Mouse (Mus musculus) myocyte (in vitro differentiated cells): ENCODE measurements around the gene Sult2b1. TPM values are rescaled to one million over a fixed set of nuclear protein-coding genes. Genes with fewer than 3 reads are reported as not detected.
A peak's percentile ranks its signal among the peaks of the same experiment; 100 is the strongest.

Experiments
- H3K27me3 ChIP-seq: one replicate; pipeline ENCODE4 v1.6.1; 2011; ENCODE audit not compliant: control insufficient read depth, insufficient read depth, insufficient read length
- H3K36me3 ChIP-seq: one replicate; pipeline ENCODE4 v1.6.1; 2011; ENCODE audit not compliant: control insufficient read depth, insufficient read depth
- H3K4me2 ChIP-seq: one replicate; pipeline ENCODE4 v1.6.1; 2011; ENCODE audit warnings: low read depth, control low read depth
- H3K4me3 ChIP-seq: one replicate; pipeline ENCODE4 v1.5.1; 2011; ENCODE audit warnings: mild to moderate bottlenecking, control low read depth, moderate library complexity
- H3K79me2 ChIP-seq: one replicate; pipeline ENCODE4 v1.6.1; 2011; ENCODE audit not compliant: control insufficient read depth, insufficient read depth
- H3ac ChIP-seq: one replicate; pipeline ENCODE4 v1.6.1; 2011; ENCODE audit not compliant: control insufficient read depth, insufficient read length
- CEBPB ChIP-seq: IDR thresholded peaks from 2 replicates; pipeline ENCODE4 v1.6.1; 2011; ENCODE audit warnings: mild to moderate bottlenecking, moderate library complexity; ENCODE audit not compliant: poor library complexity, insufficient read depth, severe bottlenecking
- E2F4 ChIP-seq: IDR thresholded peaks from one replicate; pipeline ENCODE4 v1.6.1; 2011; ENCODE audit warnings: mild to moderate bottlenecking, control low read depth, moderate library complexity; ENCODE audit not compliant: insufficient read depth
- MAX ChIP-seq: IDR thresholded peaks from one replicate; pipeline ENCODE4 v1.6.1; 2011; ENCODE audit warnings: low read depth, mild to moderate bottlenecking, control low read depth
- MYOD1 ChIP-seq, 3 experiments: IDR thresholded peaks; one replicate each; pipeline ENCODE4 v1.6.1; 2011; ENCODE audit warnings: control low read depth in 2 of 3, low read depth in 2 of 3, mild to moderate bottlenecking in 2 of 3, moderate library complexity in 1 of 3; ENCODE audit not compliant: insufficient read length in 2 of 3, control insufficient read depth in 1 of 3
- MYOG ChIP-seq, 3 experiments: IDR thresholded peaks; one replicate each; pipeline ENCODE4 v1.6.1; 2011; ENCODE audit warnings: control low read depth in 2 of 3, low read depth in 2 of 3, mild to moderate bottlenecking in 2 of 3; ENCODE audit not compliant: insufficient read length in 2 of 3, control insufficient read depth in 1 of 3, insufficient read depth in 1 of 3
- POLR2A ChIP-seq: IDR thresholded peaks from one replicate; pipeline ENCODE4 v1.6.1; 2011; ENCODE audit warnings: low read depth, mild to moderate bottlenecking, control low read depth, moderate library complexity; ENCODE audit not compliant: insufficient read length
- POLR2AphosphoS2 ChIP-seq: IDR thresholded peaks from one replicate; pipeline ENCODE4 v1.6.1; 2011; ENCODE audit warnings: low read depth, control low read depth; ENCODE audit not compliant: insufficient read length
- REST ChIP-seq: IDR thresholded peaks from one replicate; pipeline ENCODE4 v1.6.1; 2011; ENCODE audit warnings: mild to moderate bottlenecking, control low read depth, moderate library complexity; ENCODE audit not compliant: insufficient read depth, insufficient read length
- SRF ChIP-seq: IDR thresholded peaks from one replicate; pipeline ENCODE4 v1.6.1; 2011; ENCODE audit warnings: low read depth; ENCODE audit not compliant: control insufficient read depth, insufficient read length
- TCF12 ChIP-seq: IDR thresholded peaks from one replicate; pipeline ENCODE4 v1.6.1; 2011; ENCODE audit warnings: mild to moderate bottlenecking, control low read depth; ENCODE audit not compliant: poor library complexity, insufficient read depth, severe bottlenecking
- TCF3 ChIP-seq: IDR thresholded peaks from one replicate; pipeline ENCODE4 v1.6.1; 2011; ENCODE audit warnings: low read depth, control low read depth; ENCODE audit not compliant: insufficient read length
- USF1 ChIP-seq: IDR thresholded peaks from one replicate; pipeline ENCODE4 v1.6.1; 2011; ENCODE audit warnings: low read depth, mild to moderate bottlenecking, control low read depth, moderate library complexity
- polyA plus RNA-seq: library from polyadenylated mRNA; unstranded; fragments of >200 nt; fragmentation: generic; extraction: Trizol; gene quantifications from one replicate; pipeline ENCODE4 v1.2.1, GENCODE M21; 2012; ENCODE audit warnings: missing spikeins

Gene Sult2b1
- polyA plus RNA-seq, 1 experiment, result 0.47 TPM

- peak overlapping the region; percentile 97 for H3K4me2 ChIP-seq
- H3K27me3 ChIP-seq, result peaks cover 18% of the 10 kb centered on the region
- H3K4me3 ChIP-seq, result peak overlapping the region; percentile 19
- H3K79me2 ChIP-seq, result no peaks in the 10 kb centered on the region
- no peak for TF ChIP-seq REST
- no peak for TF ChIP-seq MYOG (IDR thresholded peaks at IDR 0.05; ENCODE audit: control insufficient read depth in 1 of 3, insufficient read depth in 1 of 3, insufficient read length in 2 of 3, low read depth in 2 of 3)
- no peak for TF ChIP-seq CEBPB
- TF ChIP-seq POLR2AphosphoS2, result no peak
- no peak for TF ChIP-seq MAX
- TF ChIP-seq POLR2A, result no peak
- no peak for TF ChIP-seq TCF12
- TF ChIP-seq MYOD1 (IDR thresholded peaks at IDR 0.05; ENCODE audit: control insufficient read depth in 1 of 3, insufficient read length in 2 of 3, low read depth in 2 of 3), result no peak
- TF ChIP-seq TCF3, result no peak
- TF ChIP-seq USF1, result no peak
- no peak for TF ChIP-seq E2F4
- TF ChIP-seq SRF, result no peak
- H3K36me3 ChIP-seq, result no peaks in the 10 kb centered on the region
- no peak overlapping the region for H3ac ChIP-seq
These were observed 16.9 kb upstream of the Sult2b1 start for GRCm38 (mm10) chr7:45801348-45801747.

GRCm38 (mm10) chr7:45800546-45801204 lies 16.2 kb upstream of the Sult2b1 start:
- no peak for TF ChIP-seq USF1
- TF ChIP-seq SRF, result no peak
- H3K4me3 ChIP-seq, result peak overlapping the region; percentile 19
- peaks cover 18% of the 10 kb centered on the region for H3K27me3 ChIP-seq

GRCm38 (mm10) chr7:45800001-45800400 lies 15.5 kb upstream of the Sult2b1 start:
- Histone ChIP-seq H3K27me3 (peaks cover 18% of the 10 kb centered on the region), H3K4me2 (peak overlapping the region; percentile 97), H3K4me3 (peak overlapping the region; percentile 19), H3K79me2 (no peaks in the 10 kb centered on the region), H3ac (no peak overlapping the region), H3K36me3 (no peaks in the 10 kb centered on the region)
- TF ChIP-seq POLR2A (no peak), CEBPB (no peak), TCF3 (no peak), MAX (no peak), MYOG (IDR thresholded peaks at IDR 0.05; ENCODE audit: control insufficient read depth in 1 of 3, insufficient read depth in 1 of 3, insufficient read length in 2 of 3, low read depth in 2 of 3) (no peak), POLR2AphosphoS2 (no peak), E2F4 (no peak), TCF12 (no peak), USF1 (no peak), SRF (no peak), REST (no peak), MYOD1 (IDR thresholded peaks at IDR 0.05; ENCODE audit: control insufficient read depth in 1 of 3, insufficient read length in 2 of 3, low read depth in 2 of 3) (no peak)

More at GRCm38 (mm10) chr7:45800546-45801204, 16.2 kb upstream of the Sult2b1 start:
- H3K4me2 ChIP-seq, result peak overlapping the region; percentile 97
- H3ac ChIP-seq, result no peak overlapping the region
- H3K79me2 ChIP-seq, result no peaks in the 10 kb centered on the region
- no peaks in the 10 kb centered on the region for H3K36me3 ChIP-seq

GRCm38 (mm10) chr7:45798931-45799330 lies 14.5 kb upstream of the Sult2b1 start:
- H3K79me2 ChIP-seq, result no peaks in the 10 kb centered on the region
- H3K4me2 ChIP-seq, result no peak overlapping the region
- H3ac ChIP-seq, result no peak overlapping the region
- no peaks in the 10 kb centered on the region for H3K36me3 ChIP-seq
- TF ChIP-seq USF1 (no peak), TCF3 (no peak), MAX (no peak), MYOD1 (IDR thresholded peaks at IDR 0.05; ENCODE audit: control insufficient read depth in 1 of 3, insufficient read length in 2 of 3, low read depth in 2 of 3) (no peak), POLR2A (no peak), CEBPB (no peak), E2F4 (no peak), SRF (no peak), REST (no peak), MYOG (IDR thresholded peaks at IDR 0.05; ENCODE audit: control insufficient read depth in 1 of 3, insufficient read depth in 1 of 3, insufficient read length in 2 of 3, low read depth in 2 of 3) (no peak), TCF12 (no peak), POLR2AphosphoS2 (no peak)
- H3K4me3 ChIP-seq, result no peak overlapping the region
- peaks cover 18% of the 10 kb centered on the region for H3K27me3 ChIP-seq

- Histone ChIP-seq H3K4me2 (no peak overlapping the region), H3K79me2 (no peaks in the 10 kb centered on the region), H3ac (no peak overlapping the region), H3K4me3 (no peak overlapping the region), H3K36me3 (no peaks in the 10 kb centered on the region), H3K27me3 (peaks cover 18% of the 10 kb centered on the region)
- TF ChIP-seq CEBPB (no peak), MYOD1 (IDR thresholded peaks at IDR 0.05; ENCODE audit: control insufficient read depth in 1 of 3, insufficient read length in 2 of 3, low read depth in 2 of 3) (no peak), POLR2AphosphoS2 (no peak), E2F4 (no peak), TCF3 (no peak), USF1 (no peak), SRF (no peak), MYOG (IDR thresholded peaks at IDR 0.05; ENCODE audit: control insufficient read depth in 1 of 3, insufficient read depth in 1 of 3, insufficient read length in 2 of 3, low read depth in 2 of 3) (no peak), MAX (no peak), TCF12 (no peak), REST (no peak), POLR2A (no peak)
These were observed 14.0 kb upstream of the Sult2b1 start for GRCm38 (mm10) chr7:45798511-45798836.
